Mouse (Mus musculus): ENCODE results near the gene Peli2. TPM values are rescaled to one million over a fixed set of nuclear protein-coding genes. Genes with fewer than 3 reads are reported as not detected.
A peak's percentile ranks its signal among the peaks of the same experiment; 100 is the strongest.

Peli2 gene
- polyA plus RNA-seq, 1 experiment from 2014 or later, result 16.0 TPM

DNA sequence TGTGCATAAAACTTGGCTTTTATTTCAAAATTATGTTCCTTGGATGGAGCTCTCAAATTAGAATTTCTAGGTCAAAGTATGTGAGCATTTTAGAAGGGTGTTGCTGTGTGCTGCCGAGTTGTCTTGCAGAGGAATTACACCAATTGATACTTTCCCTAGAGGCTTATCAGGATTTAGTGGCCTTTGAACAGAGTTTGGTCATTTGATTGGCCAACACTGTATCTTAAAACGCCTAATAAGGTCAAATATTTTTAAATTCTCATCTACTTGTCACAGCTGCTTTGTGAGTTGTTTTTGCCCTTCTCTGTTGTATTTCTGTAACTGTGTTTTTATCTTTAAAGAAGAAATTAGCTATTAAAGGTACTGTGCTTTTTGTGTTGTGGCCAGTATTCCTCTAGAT, 32.4 kb downstream of the Peli2 start:
- H3K9me3 ChIP-seq (ENCODE audit: low read depth, low read length), result no peaks in the 10 kb centered on the region
- H3K4me3 ChIP-seq (ENCODE audit: low read depth, low read length), result no peak overlapping the region
- no peak for ATAC-seq (ENCODE audit: insufficient read depth)
- no peak overlapping the region for H3K9ac ChIP-seq
- no peaks in the 10 kb centered on the region for H3K36me3 ChIP-seq (ENCODE audit: insufficient read depth)
- TF ChIP-seq CTCF (IDR thresholded peaks at IDR 0.05; ENCODE audit: low read depth), result no peak
- WGBS, result 50% methylated on average over 2 of the region's 2 CpGs
- no peak overlapping the region for H3K4me2 ChIP-seq
- no peak overlapping the region for H3K27ac ChIP-seq (ENCODE audit: low read depth)
- DNase-seq, result no peak
- H3K4me1 ChIP-seq (ENCODE audit: insufficient read depth), result peaks cover 6% of the 10 kb centered on the region; the same call in 1 of the 2 replicates
- no peaks in the 10 kb centered on the region for H3K27me3 ChIP-seq (ENCODE audit: insufficient read depth, low read length)

GRCm38 (mm10) chr14:48153865-48154511, 33.4 kb downstream of the Peli2 start:
- H3K4me1 ChIP-seq (ENCODE audit: insufficient read depth), result peaks cover 6% of the 10 kb centered on the region; the same call in 1 of the 2 replicates
- no peak for ATAC-seq (ENCODE audit: insufficient read depth)
- H3K27ac ChIP-seq (ENCODE audit: low read depth), result no peak overlapping the region
- WGBS, result 76% methylated on average over 5 of the region's 5 CpGs
- no peaks in the 10 kb centered on the region for H3K9me3 ChIP-seq (ENCODE audit: low read depth, low read length)
- H3K9ac ChIP-seq, result no peak overlapping the region
- no peak for TF ChIP-seq CTCF (IDR thresholded peaks at IDR 0.05; ENCODE audit: low read depth)
- H3K4me2 ChIP-seq, result no peak overlapping the region
- H3K36me3 ChIP-seq (ENCODE audit: insufficient read depth), result no peaks in the 10 kb centered on the region
- no peaks in the 10 kb centered on the region for H3K27me3 ChIP-seq (ENCODE audit: insufficient read depth, low read length)
- no peak overlapping the region for H3K4me3 ChIP-seq (ENCODE audit: low read depth, low read length)
- DNase-seq, result no peak

DNA sequence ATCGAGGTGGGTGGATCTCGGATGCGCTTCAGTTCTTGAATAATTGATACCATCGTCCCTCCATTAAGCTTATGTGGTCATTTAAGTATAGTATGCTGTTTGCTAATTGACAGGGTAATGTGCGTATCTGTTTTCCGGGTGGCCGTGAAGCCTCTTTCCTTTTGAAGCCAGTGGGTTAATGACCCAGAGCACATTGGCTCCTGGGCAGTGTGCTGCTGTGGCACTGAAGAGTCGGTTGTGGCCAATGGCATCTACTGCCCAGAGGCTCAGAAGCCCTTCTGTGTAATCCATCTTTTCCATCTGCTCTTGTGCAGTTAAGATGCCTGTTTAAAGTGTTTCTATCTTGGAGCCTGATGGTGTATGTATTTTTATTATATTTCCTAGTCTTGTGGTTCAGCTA, 34.0 kb downstream of the Peli2 start:
- no peak for ATAC-seq (ENCODE audit: insufficient read depth)
- no peak overlapping the region for H3K4me3 ChIP-seq (ENCODE audit: low read depth, low read length)
- no peak overlapping the region for H3K9ac ChIP-seq
- WGBS, result 83% methylated on average over 8 of the region's 8 CpGs
- H3K4me1 ChIP-seq (ENCODE audit: insufficient read depth), result peaks cover 6% of the 10 kb centered on the region; the same call in 1 of the 2 replicates
- H3K27ac ChIP-seq (ENCODE audit: low read depth), result no peak overlapping the region
- no peaks in the 10 kb centered on the region for H3K36me3 ChIP-seq (ENCODE audit: insufficient read depth)
- H3K4me2 ChIP-seq, result no peak overlapping the region
- DNase-seq, result no peak
- no peaks in the 10 kb centered on the region for H3K9me3 ChIP-seq (ENCODE audit: low read depth, low read length)
- no peak for TF ChIP-seq CTCF (IDR thresholded peaks at IDR 0.05; ENCODE audit: low read depth)
- no peaks in the 10 kb centered on the region for H3K27me3 ChIP-seq (ENCODE audit: insufficient read depth, low read length)

DNA sequence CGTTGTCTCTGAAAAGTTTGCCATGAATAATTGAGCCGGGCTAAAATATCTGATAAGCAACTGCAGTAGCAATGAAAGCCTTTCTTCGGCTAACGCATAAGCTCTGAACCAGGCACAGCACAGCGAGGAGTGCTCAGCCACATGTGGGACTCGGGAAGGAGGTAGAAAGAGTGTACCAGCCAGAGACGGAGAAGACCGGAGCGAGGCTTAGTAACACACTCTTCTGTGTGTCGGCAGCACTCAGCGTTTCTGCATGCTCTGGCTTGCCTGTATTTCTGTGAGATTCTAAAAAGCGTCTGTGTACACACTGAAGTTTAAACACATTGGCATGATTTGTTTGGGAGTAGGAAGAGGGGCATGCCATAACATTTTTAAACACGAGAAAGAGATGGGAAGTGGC, 34.5 kb downstream of the Peli2 start:
- no peaks in the 10 kb centered on the region for H3K9me3 ChIP-seq (ENCODE audit: low read depth, low read length)
- no peaks in the 10 kb centered on the region for H3K27me3 ChIP-seq (ENCODE audit: insufficient read depth, low read length)
- ATAC-seq (ENCODE audit: insufficient read depth), result no peak
- H3K36me3 ChIP-seq (ENCODE audit: insufficient read depth), result no peaks in the 10 kb centered on the region
- no peak overlapping the region for H3K27ac ChIP-seq (ENCODE audit: low read depth)
- 35% methylated on average over 13 of the region's 13 CpGs for WGBS
- peaks cover 6% of the 10 kb centered on the region; the same call in 1 of the 2 replicates for H3K4me1 ChIP-seq (ENCODE audit: insufficient read depth)
- no peak overlapping the region for H3K4me3 ChIP-seq (ENCODE audit: low read depth, low read length)
- H3K4me2 ChIP-seq, result 0 out of 2 replicates have a peak overlapping the region, but pooled peaks have one; percentile 27
- no peak overlapping the region for H3K9ac ChIP-seq
- peak; percentile 22 for DNase-seq
- no peak for TF ChIP-seq CTCF (IDR thresholded peaks at IDR 0.05; ENCODE audit: low read depth)

DNA sequence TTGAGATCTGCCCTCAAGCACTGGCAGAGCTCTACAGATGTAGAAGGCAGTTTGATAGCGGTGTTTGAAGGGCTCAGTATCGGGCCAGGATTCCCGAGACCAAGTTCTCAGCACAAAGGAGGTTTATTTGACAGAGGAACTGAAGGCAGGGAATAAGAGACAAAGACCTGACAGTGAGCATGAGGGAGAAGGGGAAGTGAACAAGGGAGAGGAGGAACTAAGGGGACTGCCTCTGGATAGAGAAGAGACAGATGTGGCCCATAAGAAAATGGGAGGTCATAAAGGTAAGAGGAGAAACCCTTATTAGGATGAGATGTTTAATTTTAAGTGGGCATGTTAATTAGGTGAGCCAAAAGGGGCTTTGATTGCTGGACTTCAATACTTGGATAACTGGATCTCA, 36.5 kb downstream of the Peli2 start:
- Histone ChIP-seq H3K27ac (ENCODE audit: low read depth) (no peak overlapping the region), H3K4me3 (ENCODE audit: low read depth, low read length) (no peak overlapping the region), H3K9ac (no peak overlapping the region), H3K9me3 (ENCODE audit: low read depth, low read length) (no peaks in the 10 kb centered on the region), H3K4me2 (no peak overlapping the region), H3K4me1 (ENCODE audit: insufficient read depth) (peaks cover 6% of the 10 kb centered on the region; the same call in 1 of the 2 replicates), H3K36me3 (ENCODE audit: insufficient read depth) (no peaks in the 10 kb centered on the region), H3K27me3 (ENCODE audit: insufficient read depth, low read length) (no peaks in the 10 kb centered on the region)
- no peak for TF ChIP-seq CTCF (IDR thresholded peaks at IDR 0.05; ENCODE audit: low read depth)
- ATAC-seq (ENCODE audit: insufficient read depth), result no peak
- no peak for DNase-seq
- 88% methylated on average over 3 of the region's 3 CpGs for WGBS

- Histone ChIP-seq H3K9me3 (ENCODE audit: low read depth, low read length) (no peaks in the 10 kb centered on the region), H3K4me2 (no peak overlapping the region), H3K9ac (no peak overlapping the region), H3K4me3 (ENCODE audit: low read depth, low read length) (no peak overlapping the region), H3K4me1 (ENCODE audit: insufficient read depth) (peaks cover 6% of the 10 kb centered on the region; the same call in 1 of the 2 replicates), H3K36me3 (ENCODE audit: insufficient read depth) (no peaks in the 10 kb centered on the region), H3K27me3 (ENCODE audit: insufficient read depth, low read length) (no peaks in the 10 kb centered on the region), H3K27ac (ENCODE audit: low read depth) (no peak overlapping the region)
- no peak for ATAC-seq (ENCODE audit: insufficient read depth)
- 68% methylated on average over 8 of the region's 8 CpGs for WGBS
- no peak for TF ChIP-seq CTCF (IDR thresholded peaks at IDR 0.05; ENCODE audit: low read depth)
- DNase-seq, result no peak
Measured at GRCm38 (mm10) chr14:48157835-48158234, 37.2 kb downstream of the Peli2 start.

DNA sequence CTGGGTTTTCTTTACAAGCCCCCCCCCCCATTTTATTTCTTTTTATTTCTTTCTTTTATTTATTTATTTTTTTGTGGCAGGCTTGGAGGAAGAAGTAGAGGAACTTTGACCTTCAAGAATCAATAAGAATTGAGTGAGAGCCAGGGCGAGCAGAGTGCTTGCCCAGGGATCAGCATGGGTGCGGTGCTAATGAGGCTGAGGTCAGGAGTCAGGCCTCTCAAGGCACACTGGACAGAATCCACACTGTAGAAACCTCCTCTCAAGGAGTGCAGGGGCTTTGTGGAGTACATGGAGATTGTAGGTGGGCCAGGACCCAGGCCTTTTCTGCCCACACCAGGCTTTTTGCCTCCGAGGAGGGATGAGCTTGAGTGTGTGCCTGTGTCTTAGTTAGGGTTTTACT, 38.8 kb downstream of the Peli2 start:
- 51% methylated on average over 3 of the region's 3 CpGs for WGBS
- no peak for TF ChIP-seq CTCF (IDR thresholded peaks at IDR 0.05; ENCODE audit: low read depth)

More for the DNA sequence above, 38.8 kb downstream of the Peli2 start:
- no peak for DNase-seq
- no peaks in the 10 kb centered on the region for H3K27me3 ChIP-seq (ENCODE audit: insufficient read depth, low read length)
- no peak overlapping the region for H3K4me2 ChIP-seq
- no peak overlapping the region for H3K9ac ChIP-seq
- no peak overlapping the region for H3K27ac ChIP-seq (ENCODE audit: low read depth)
- no peaks in the 10 kb centered on the region for H3K9me3 ChIP-seq (ENCODE audit: low read depth, low read length)
- peaks cover 9% of the 10 kb centered on the region; the same call in 1 of the 2 replicates for H3K4me1 ChIP-seq (ENCODE audit: insufficient read depth)
- H3K4me3 ChIP-seq (ENCODE audit: low read depth, low read length), result no peak overlapping the region
- no peak for ATAC-seq (ENCODE audit: insufficient read depth)
- H3K36me3 ChIP-seq (ENCODE audit: insufficient read depth), result no peaks in the 10 kb centered on the region
